Comparison of ENCODE assay signal across 8 mouse cellular contexts in genomic region chr1:66467821-66468703, GRCm38 (mm10). TPM values are rescaled to one million over a fixed set of nuclear protein-coding genes. Genes with fewer than 3 reads are reported as not detected.
DNase-seq lines count a peak whose midpoint lies in the region; ATAC-seq and TF ChIP-seq lines count a peak whose summit lies in the region.

Unc80 (plus strand) TSS chr1:66468367.

- intact Hi-C loops in gastrocnemius, postnatal 36 days (cut with DNase I), result no loop called here

- peak; percentile 97 for ATAC-seq in kidney, embryonic 16.5 days (ENCODE audit: low FRiP score, low TSS enrichment)
- peak; percentile 67 for ATAC-seq in liver, embryonic 11.5 days (replicated peaks; ENCODE audit: low FRiP score)
- ATAC-seq in neural tube, embryonic 13.5 days (ENCODE audit: low read depth), result peak; percentile 96

- peak; percentile 4 to 32 for DNase-seq in spleen, postnatal 10 days (ENCODE audit: low spot score in 2 of 2)
- no peak for DNase-seq in spleen, adult 18-20 months
- peak; percentile 5 to 16 for DNase-seq in gastrocnemius, postnatal 36 days
- peak; percentile 49 for DNase-seq in liver, embryonic 11.5 days (ENCODE audit: low spot score)
- peak; percentile 52 to 62 for DNase-seq in urinary bladder, postnatal 4 days (ENCODE audit: low spot score in 2 of 2)

- H3K27ac ChIP-seq in cortical plate, adult 2 months (ENCODE audit: insufficient read depth, low read length), result peak within 1 kb of the TSS; percentile 80
- no peak within 1 kb of the TSS for H3K27ac ChIP-seq in kidney, embryonic 16.5 days (ENCODE audit: low read length)
- H3K27ac ChIP-seq in liver, embryonic 11.5 days (ENCODE audit: low read depth, low read length), result no peak within 1 kb of the TSS
- H3K27ac ChIP-seq in neural tube, embryonic 13.5 days (replicated peaks), result peak within 1 kb of the TSS; percentile 71

- H3K9me3 ChIP-seq in kidney, embryonic 16.5 days (ENCODE audit: low read length), result no peaks in the 10 kb centered on the region
- no peaks in the 10 kb centered on the region for H3K9me3 ChIP-seq in liver, embryonic 11.5 days (ENCODE audit: control insufficient read depth, low read length)
- no peaks in the 10 kb centered on the region for H3K9me3 ChIP-seq in neural tube, embryonic 13.5 days

- no peaks in the 10 kb centered on the region for H3K36me3 ChIP-seq in kidney, embryonic 16.5 days (ENCODE audit: insufficient read depth, low read length)
- H3K36me3 ChIP-seq in liver, embryonic 11.5 days (ENCODE audit: control insufficient read depth, insufficient read depth, low read length), result no peaks in the 10 kb centered on the region
- H3K36me3 ChIP-seq in neural tube, embryonic 13.5 days, result no peaks in the 10 kb centered on the region

- peak within 1 kb of the TSS; percentile 95 for H3K4me2 ChIP-seq in kidney, embryonic 16.5 days (replicated peaks; ENCODE audit: low read depth, low read length)
- peak within 1 kb of the TSS; percentile 64 for H3K4me2 ChIP-seq in liver, embryonic 11.5 days
- peak within 1 kb of the TSS; percentile 82 for H3K4me2 ChIP-seq in neural tube, embryonic 13.5 days

- H3K9ac ChIP-seq in kidney, embryonic 16.5 days (replicated peaks; ENCODE audit: low read length), result peak within 1 kb of the TSS; percentile 35; the same call in 1 of the 2 replicates
- no peak within 1 kb of the TSS for H3K9ac ChIP-seq in liver, embryonic 11.5 days (ENCODE audit: low read depth, low read length)
- peak within 1 kb of the TSS; percentile 85 for H3K9ac ChIP-seq in neural tube, embryonic 13.5 days

- under 1% methylated on average over 65 of the region's 83 CpGs for WGBS in kidney, embryonic 16.5 days
- WGBS in liver, embryonic 11.5 days, result 3% methylated on average over 66 of the region's 83 CpGs
- under 1% methylated on average over 68 of the region's 83 CpGs for WGBS in neural tube, embryonic 13.5 days

- TF ChIP-seq CTCF in cortical plate, adult 2 months (IDR thresholded peaks at IDR 0.05; ENCODE audit: extremely low read depth, insufficient read depth, low read length), result no peak

- no peak for TF ChIP-seq POLR2A in cortical plate, adult 2 months (IDR thresholded peaks at IDR 0.05; ENCODE audit: extremely low read depth, insufficient read depth, low read length)

- H3K4me1 ChIP-seq in cortical plate, adult 2 months (ENCODE audit: control insufficient read depth, insufficient read depth, low read length), result peaks cover 3% of the 10 kb centered on the region
- H3K4me1 ChIP-seq in kidney, embryonic 16.5 days (ENCODE audit: insufficient read depth, low read length), result peaks cover 10% of the 10 kb centered on the region
- no peaks in the 10 kb centered on the region for H3K4me1 ChIP-seq in liver, embryonic 11.5 days (replicated peaks; ENCODE audit: control insufficient read depth, insufficient read depth, low read length)
- H3K4me1 ChIP-seq in neural tube, embryonic 13.5 days (replicated peaks), result peaks cover 14% of the 10 kb centered on the region

- H3K27me3 ChIP-seq in kidney, embryonic 16.5 days (ENCODE audit: insufficient read depth, low read length), result peaks cover 21% of the 10 kb centered on the region; the same call in 1 of the 2 replicates
- H3K27me3 ChIP-seq in liver, embryonic 11.5 days (replicated peaks; ENCODE audit: control insufficient read depth, insufficient read depth, low read length), result peaks cover 16% of the 10 kb centered on the region
- no peaks in the 10 kb centered on the region for H3K27me3 ChIP-seq in neural tube, embryonic 13.5 days

- peak within 1 kb of the TSS; percentile 72 for H3K4me3 ChIP-seq in cortical plate, adult 2 months (ENCODE audit: insufficient read depth, low read length)
- H3K4me3 ChIP-seq in kidney, embryonic 16.5 days (ENCODE audit: low read length), result peak within 1 kb of the TSS; percentile 56
- peak within 1 kb of the TSS; percentile 54 for H3K4me3 ChIP-seq in liver, embryonic 11.5 days (ENCODE audit: low read depth, low read length)
- H3K4me3 ChIP-seq in neural tube, embryonic 13.5 days, result peak within 1 kb of the TSS; percentile 50

RNA-seq across cellular contexts. Expression of gene Unc80, which starts in this region (rescaled TPM):
- 87.7 and 102 TPM in 2 replicates for polyA plus RNA-seq in cortical plate, adult 2 months (2012; rRNA removed)
- total RNA-seq in gastrocnemius, postnatal 36 days (2021), result under 1 TPM; 0.05 to 0.18 TPM
- polyA plus RNA-seq in kidney, embryonic 16.5 days (2015; fragmentation: Nextera tagmentation; extraction: Ambion mirVana), result 0.12 and 0.18 TPM in 2 replicates
- 0.05 and 0.18 TPM in 2 replicates for polyA plus RNA-seq in liver, embryonic 11.5 days (2014; fragmentation: Nextera tagmentation; extraction: Ambion mirVana)
- 2.6 and 4.7 TPM in 2 replicates for polyA plus RNA-seq in neural tube, embryonic 13.5 days (2015; fragmentation: Nextera tagmentation; extraction: Ambion mirVana)

Comparison
In these comparisons a context has a peak if more than half of its experiments do, and no peak if none do; other contexts are left out.
1. RNA of gene Unc80 (polyA plus RNA-seq): 87.7 to 102 TPM in cortical plate, adult 2 months; 2.6 to 4.7 TPM in neural tube, embryonic 13.5 days, 0.05 to 0.18 TPM in liver, embryonic 11.5 days and 0.12 to 0.18 TPM in kidney, embryonic 16.5 days; every median in the first group is over 10 times any median in the second.
2. DNase-seq: peak in spleen, postnatal 10 days (2 of 2) and urinary bladder, postnatal 4 days (2 of 2); none in spleen, adult 18-20 months (0 of 2).
3. Peak in DNase-seq in gastrocnemius, postnatal 36 days; RNA of the gene not detected or under 1 TPM.
4. Peak in ATAC-seq, H3K4me3 ChIP-seq, H3K9ac ChIP-seq and H3K4me2 ChIP-seq in kidney, embryonic 16.5 days; RNA of the gene not detected or under 1 TPM.
5. Peak in DNase-seq, ATAC-seq, H3K4me3 ChIP-seq and H3K4me2 ChIP-seq in liver, embryonic 11.5 days; RNA of the gene not detected or under 1 TPM.
6. H3K27ac ChIP-seq: peak in cortical plate, adult 2 months (single experiment) and neural tube, embryonic 13.5 days (single experiment); none in kidney, embryonic 16.5 days (single experiment) and liver, embryonic 11.5 days (single experiment).
7. Peak in every context shown above with its lines, with median percentiles within 50 percentile points of each other: H3K4me3 ChIP-seq, ATAC-seq and H3K4me2 ChIP-seq.